Mouse (Mus musculus) hindbrain, postnatal 0 days (tissue): Measurements from ENCODE around the gene Slit3. TPM values are rescaled to one million over a fixed set of nuclear protein-coding genes. Genes with fewer than 3 reads are reported as not detected.

ENCODE experiments used
- ATAC-seq: fragments of 200-750 bp; cut with Nextera tagmentation; 2 replicates; pipeline ENCODE4 v1.8.0; 2017; ENCODE audit warnings: mild to moderate bottlenecking, moderate TSS enrichment, moderate library complexity
- DNase-seq: peaks from one replicate; pipeline ENCODE4 v3.0.0-alpha.2; 2015; ENCODE audit warnings: low spot score
- H3K27ac ChIP-seq: fragments of 300-500 bp; sonication (generic); 2 replicates; pipeline ENCODE4 v1.5.1; 2014; ENCODE audit warnings: mild to moderate bottlenecking
- H3K27me3 ChIP-seq: fragments of 300-500 bp; sonication (generic); 2 replicates; pipeline ENCODE4 v1.6.1; 2014; ENCODE audit warnings: low read length, mixed read lengths; ENCODE audit not compliant: insufficient read depth
- H3K36me3 ChIP-seq: fragments of 300-500 bp; sonication (generic); 2 replicates; pipeline ENCODE4 v1.6.1; 2014; ENCODE audit warnings: low read length, mixed read lengths; ENCODE audit not compliant: insufficient read depth
- H3K4me1 ChIP-seq: fragments of 300-500 bp; sonication (generic); 2 replicates; pipeline ENCODE4 v1.6.1; 2014; ENCODE audit warnings: antibody characterized with exemption, low read length, mixed read lengths; ENCODE audit not compliant: insufficient read depth
- H3K4me2 ChIP-seq: fragments of 300-500 bp; sonication (generic); 2 replicates; pipeline ENCODE4 v1.6.1; 2014; ENCODE audit warnings: low read depth, mild to moderate bottlenecking, low read length, moderate library complexity, mixed read lengths
- H3K4me3 ChIP-seq: fragments of 300-500 bp; sonication (generic); 2 replicates; pipeline ENCODE4 v1.5.1; 2014; ENCODE audit warnings: low read length
- H3K9ac ChIP-seq: fragments of 300-500 bp; sonication (generic); replicated peaks from 2 replicates; pipeline ENCODE4 v1.6.1; 2014; ENCODE audit warnings: mild to moderate bottlenecking, low read length, moderate library complexity, mixed read lengths
- H3K9me3 ChIP-seq: fragments of 300-500 bp; sonication (generic); 2 replicates; pipeline ENCODE4 v1.6.1; 2016; ENCODE audit warnings: low read length, mixed read lengths
- CTCF ChIP-seq: IDR thresholded peaks from 2 replicates; pipeline ENCODE4 v1.5.1; 2016; ENCODE audit warnings: antibody characterized with exemption, control low read depth, low read depth
- WGBS: fragments of 180-500 bp; shearing (Covaris S2); extraction: QIAGEN DNeasy Blood & Tissue Kit; methylation state at CpG from one replicate; pipeline ENCODE4 v1.1.7; 2014; 5-methylcytosine and 5-hydroxymethylcytosine counted together
- polyA plus RNA-seq: library from polyadenylated mRNA; unstranded; fragments of >200 nt; fragmentation: Nextera tagmentation; extraction: Ambion mirVana; gene quantifications from 2 replicates; pipeline ENCODE4 v1.2.1, GENCODE M21; 2015
- total RNA-seq: library from RNA; depleted of rRNA; stranded (reverse); fragments of >200 nt; gene quantifications from 2 replicates; pipeline ENCODE4 v1.2.3, GENCODE M21; 2014

The Slit3 gene
- total and polyA plus RNA-seq, 2 experiments from 2014 or later, result 4.9 to 13.4 TPM

DNA sequence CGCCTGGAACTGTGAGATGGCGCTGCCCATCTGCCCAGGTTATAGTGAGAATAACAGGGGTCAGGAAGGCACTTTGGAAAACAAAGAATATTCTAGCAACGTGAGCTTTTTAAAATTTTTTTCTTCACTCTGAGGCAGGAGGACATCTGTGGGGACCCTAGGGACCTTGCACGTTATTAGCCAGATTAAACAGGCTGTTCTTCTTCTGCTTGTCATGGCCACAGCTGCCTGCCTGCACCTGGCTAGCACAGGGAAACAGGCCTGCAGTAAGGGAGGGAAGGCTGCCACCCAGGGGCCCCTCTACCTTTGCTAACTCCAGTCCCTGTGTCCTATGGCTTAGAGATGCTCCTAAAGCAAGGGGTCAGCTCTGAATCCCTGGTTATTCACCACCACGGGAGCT, 487.8 kb downstream of the Slit3 start:
- H3K9ac ChIP-seq, result no peak overlapping the region
- no peaks in the 10 kb centered on the region for H3K27me3 ChIP-seq
- no peak overlapping the region for H3K4me2 ChIP-seq
- no peaks in the 10 kb centered on the region for H3K9me3 ChIP-seq
- no peak for TF ChIP-seq CTCF
- no peaks in the 10 kb centered on the region for H3K4me1 ChIP-seq
- WGBS, result 45% methylated on average over 5 of the region's 5 CpGs
- ATAC-seq (no peak), DNase-seq (no peak)
- H3K36me3 ChIP-seq, result no peaks in the 10 kb centered on the region
- H3K27ac ChIP-seq, result no peak overlapping the region
- H3K4me3 ChIP-seq, result no peak overlapping the region

GRCm38 (mm10) chr11:35612262-35612896, 491.4 kb downstream of the Slit3 start:
- Histone ChIP-seq H3K9ac (no peak overlapping the region), H3K27me3 (no peaks in the 10 kb centered on the region), H3K9me3 (no peaks in the 10 kb centered on the region), H3K4me3 (no peak overlapping the region), H3K36me3 (no peaks in the 10 kb centered on the region), H3K27ac (no peak overlapping the region), H3K4me1 (no peaks in the 10 kb centered on the region), H3K4me2 (no peak overlapping the region)
- WGBS, result 52% methylated on average over 13 of the region's 13 CpGs
- ATAC-seq (peak; percentile 53; the same call in 1 of the 2 replicates), DNase-seq (no peak)
- TF ChIP-seq CTCF, result no peak

- no peak overlapping the region for H3K9ac ChIP-seq
- no peaks in the 10 kb centered on the region for H3K36me3 ChIP-seq
- no peak for TF ChIP-seq CTCF
- no peak overlapping the region for H3K4me3 ChIP-seq
- no peaks in the 10 kb centered on the region for H3K27me3 ChIP-seq
- no peak overlapping the region for H3K4me2 ChIP-seq
- WGBS, result 24% methylated on average over 3 of the region's 3 CpGs
- ATAC-seq, result no peak
- no peak overlapping the region for H3K27ac ChIP-seq
- no peaks in the 10 kb centered on the region for H3K9me3 ChIP-seq
- no peak for DNase-seq
- H3K4me1 ChIP-seq, result no peaks in the 10 kb centered on the region
Measured at GRCm38 (mm10) chr11:35614530-35614929, 493.5 kb downstream of the Slit3 start.

DNA sequence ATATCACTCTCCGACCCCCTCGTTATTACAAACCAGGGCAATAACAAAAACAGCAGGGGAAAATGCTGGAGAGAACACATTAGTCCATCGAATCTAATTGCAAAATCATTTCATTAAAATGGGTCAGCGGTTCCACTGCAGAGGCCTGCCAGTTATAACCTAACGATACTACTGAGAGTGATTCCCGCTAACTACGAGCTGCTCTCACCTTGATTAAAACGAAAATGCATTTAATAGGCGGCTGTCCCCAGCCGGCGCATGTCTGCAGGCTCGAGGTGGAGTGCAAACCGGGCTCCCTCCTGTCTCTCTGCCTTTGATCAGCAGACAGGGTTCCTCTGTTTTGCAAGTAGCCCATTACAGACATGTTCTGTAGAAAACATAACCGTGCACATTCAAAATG, 498.4 kb downstream of the Slit3 start:
- H3K27ac ChIP-seq, result no peak overlapping the region
- H3K36me3 ChIP-seq, result no peaks in the 10 kb centered on the region
- H3K9ac ChIP-seq, result no peak overlapping the region
- H3K9me3 ChIP-seq, result no peaks in the 10 kb centered on the region
- DNase-seq (no peak), ATAC-seq (no peak)
- no peak overlapping the region for H3K4me3 ChIP-seq
- H3K4me2 ChIP-seq, result no peak overlapping the region
- H3K4me1 ChIP-seq, result no peaks in the 10 kb centered on the region
- 55% methylated on average over 14 of the region's 14 CpGs for WGBS
- TF ChIP-seq CTCF, result no peak
- no peaks in the 10 kb centered on the region for H3K27me3 ChIP-seq

GRCm38 (mm10) chr11:35622736-35623135, 501.7 kb downstream of the Slit3 start:
- no peak overlapping the region for H3K27ac ChIP-seq
- H3K9ac ChIP-seq, result no peak overlapping the region
- no peaks in the 10 kb centered on the region for H3K27me3 ChIP-seq
- 88% methylated on average over 3 of the region's 3 CpGs for WGBS
- no peak for DNase-seq
- TF ChIP-seq CTCF, result 0 out of 2 replicates have a peak, but pooled peaks have one; percentile 13
- H3K9me3 ChIP-seq, result no peaks in the 10 kb centered on the region
- no peak for ATAC-seq
- no peak overlapping the region for H3K4me2 ChIP-seq
- H3K4me3 ChIP-seq, result no peak overlapping the region
- no peaks in the 10 kb centered on the region for H3K36me3 ChIP-seq
- H3K4me1 ChIP-seq, result peaks cover 6% of the 10 kb centered on the region

- ATAC-seq (peak; percentile 48; the same call in 1 of the 2 replicates), DNase-seq (peak; percentile 57)
- Histone ChIP-seq H3K4me3 (no peak overlapping the region), H3K4me1 (peaks cover 6% of the 10 kb centered on the region), H3K4me2 (no peak overlapping the region), H3K36me3 (no peaks in the 10 kb centered on the region), H3K27me3 (no peaks in the 10 kb centered on the region), H3K27ac (no peak overlapping the region), H3K9me3 (no peaks in the 10 kb centered on the region), H3K9ac (no peak overlapping the region)
- WGBS, result 54% methylated on average over 21 of the region's 21 CpGs
- no peak for TF ChIP-seq CTCF
Measured at GRCm38 (mm10) chr11:35624515-35625270, 503.7 kb downstream of the Slit3 start.

DNA sequence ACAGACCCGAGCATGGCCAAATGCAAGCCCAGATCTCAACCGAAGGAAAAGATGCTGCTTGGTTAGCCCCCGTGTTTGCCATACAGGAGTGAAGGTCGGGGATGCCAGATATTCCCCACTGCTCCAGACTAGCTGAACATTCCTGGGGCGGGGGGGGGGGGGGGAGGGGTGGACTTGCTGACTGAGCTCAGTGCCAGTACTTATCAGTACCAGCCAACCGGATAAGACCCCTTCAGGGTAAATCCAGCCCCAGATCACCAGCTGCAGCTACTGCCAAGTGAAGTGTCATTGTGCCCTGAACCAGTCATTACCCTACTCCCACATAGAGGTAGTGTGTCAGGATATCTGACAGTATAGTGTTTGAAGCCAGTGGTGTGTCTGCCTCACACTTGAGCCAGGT, 504.6 kb downstream of the Slit3 start:
- Histone ChIP-seq H3K4me3 (no peak overlapping the region), H3K27me3 (no peaks in the 10 kb centered on the region), H3K4me2 (no peak overlapping the region), H3K36me3 (no peaks in the 10 kb centered on the region), H3K27ac (no peak overlapping the region), H3K4me1 (peaks cover 6% of the 10 kb centered on the region), H3K9ac (no peak overlapping the region), H3K9me3 (no peaks in the 10 kb centered on the region)
- peak; percentile 43 for ATAC-seq
- DNase-seq, result no peak
- 62% methylated on average over 5 of the region's 6 CpGs for WGBS
- TF ChIP-seq CTCF, result no peak
